Mouse (Mus musculus): ENCODE measurements around the gene Rnase4.

Rnase4 gene

DNA sequence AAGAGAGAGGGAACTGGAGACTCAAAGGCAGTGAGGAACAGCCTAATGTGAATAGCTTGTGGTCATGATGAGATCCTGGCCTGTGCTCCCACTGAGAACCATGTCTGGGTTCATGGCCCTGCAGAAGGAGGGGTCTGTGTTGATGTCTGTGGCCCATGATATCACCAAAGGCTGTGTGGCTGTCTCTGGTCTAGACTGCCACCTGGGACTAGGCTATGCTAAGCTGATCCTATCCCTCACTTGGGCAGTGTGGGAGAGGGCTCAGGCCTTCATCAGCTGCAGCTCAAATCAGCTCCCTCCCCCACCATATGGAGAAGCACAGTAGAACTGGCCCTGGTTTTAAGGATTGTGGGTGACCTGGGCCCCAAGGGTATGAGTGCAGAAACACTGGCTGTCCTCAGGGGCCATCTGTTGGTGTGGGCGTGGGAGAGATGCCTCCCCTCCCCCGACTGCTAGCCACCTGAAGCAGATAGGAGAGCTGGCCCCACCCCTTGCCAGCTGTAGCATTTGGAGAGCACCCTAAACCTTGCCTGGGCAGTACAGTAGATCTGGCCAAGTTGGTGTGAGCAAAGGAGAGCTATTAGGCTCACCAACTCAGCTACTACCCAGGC is 36.9 kb downstream of the Rnase4 start:
- DNase-seq (ENCODE audit: inconsistent age in 2 of 2, low spot score in 1 of 2): no peak

DNA sequence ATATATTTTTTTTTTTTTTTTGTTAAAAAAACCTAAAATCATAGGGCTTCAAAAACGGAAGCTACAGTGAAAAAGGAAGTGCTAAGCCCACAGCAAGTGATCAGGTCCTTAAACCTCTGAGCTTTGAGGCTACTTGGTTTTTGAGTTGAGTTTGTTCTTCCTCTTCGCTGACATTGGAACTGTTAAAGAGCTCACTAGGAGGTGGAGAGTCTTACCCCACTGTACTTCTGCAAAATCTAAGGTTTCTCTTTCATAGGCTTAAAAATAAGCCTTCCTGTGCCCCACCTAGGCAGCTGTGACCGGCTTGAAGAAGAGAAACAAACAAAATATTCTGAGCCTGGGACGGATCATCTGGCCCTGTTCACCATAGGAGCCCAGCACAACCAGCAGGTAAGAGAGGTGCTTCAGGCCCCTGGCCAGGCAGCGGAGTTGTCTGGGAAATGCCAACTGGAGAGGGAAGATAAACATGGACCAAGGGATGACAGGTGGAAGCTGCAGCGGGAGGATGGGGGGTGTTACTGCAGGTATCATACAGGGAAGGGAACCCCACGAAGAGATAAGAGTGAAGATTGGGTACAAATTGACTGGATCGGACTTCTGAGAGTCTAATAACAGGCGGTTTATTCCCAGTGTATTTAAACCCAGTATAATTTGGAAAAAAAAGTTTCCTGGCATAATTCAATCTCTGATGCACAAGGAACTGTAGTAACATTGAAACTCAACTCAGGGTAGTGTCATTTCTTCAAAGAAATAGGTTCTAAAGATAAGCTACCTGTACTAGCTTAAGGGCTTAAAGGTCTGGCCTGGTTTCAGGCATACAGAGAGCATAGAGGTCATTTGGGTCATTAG is 38.1 kb downstream of the Rnase4 start:
- DNase-seq (ENCODE audit: inconsistent age in 2 of 2, low spot score in 1 of 2): no peak

DNA sequence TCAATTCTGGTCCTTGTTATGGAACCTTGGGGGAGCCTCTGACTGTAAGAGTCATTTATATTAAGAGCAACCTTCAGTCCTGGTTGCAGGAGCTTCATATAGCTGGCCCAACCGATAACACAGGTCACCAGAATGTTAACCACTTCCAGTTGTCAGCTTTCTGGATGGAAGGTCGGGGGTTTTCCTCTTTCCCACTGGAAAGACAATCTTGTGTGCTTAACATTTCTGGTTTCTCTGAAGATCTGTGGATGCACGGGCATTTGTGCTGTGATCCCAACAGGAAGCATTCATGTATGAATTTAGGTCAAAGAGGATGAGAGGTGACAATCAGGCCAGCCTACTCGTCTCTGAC is 38.7 kb downstream of the Rnase4 start:
- no peak for DNase-seq (ENCODE audit: inconsistent age in 2 of 2, low spot score in 1 of 2)

DNA sequence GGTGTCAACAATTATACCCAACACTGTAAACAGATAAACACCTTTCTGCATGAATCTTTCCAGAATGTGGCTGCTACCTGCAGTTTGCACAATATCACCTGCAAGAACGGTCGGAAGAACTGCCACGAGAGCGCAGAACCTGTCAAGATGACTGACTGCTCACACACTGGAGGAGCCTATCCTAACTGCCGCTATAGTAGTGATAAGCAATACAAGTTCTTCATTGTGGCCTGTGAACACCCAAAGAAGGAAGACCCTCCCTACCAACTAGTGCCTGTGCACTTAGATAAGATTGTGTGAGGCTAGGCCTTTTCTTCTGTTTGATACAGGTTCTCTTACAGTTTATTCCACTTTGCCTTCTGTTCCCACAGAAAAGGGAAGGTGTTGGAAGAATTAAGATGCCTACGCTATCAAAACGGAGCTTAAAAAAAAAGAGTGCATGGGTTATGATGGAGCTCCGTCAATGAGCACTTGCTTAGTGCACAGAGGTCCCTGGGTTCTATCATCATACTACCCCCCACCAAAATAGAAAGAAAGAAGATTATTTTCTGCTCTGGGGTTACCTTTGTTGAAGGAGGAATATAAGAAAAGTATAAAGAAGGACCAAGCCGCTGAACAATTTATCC is 39.6 kb downstream of the Rnase4 start:
- no peak for DNase-seq (ENCODE audit: inconsistent age in 2 of 2, low spot score in 1 of 2)

DNA sequence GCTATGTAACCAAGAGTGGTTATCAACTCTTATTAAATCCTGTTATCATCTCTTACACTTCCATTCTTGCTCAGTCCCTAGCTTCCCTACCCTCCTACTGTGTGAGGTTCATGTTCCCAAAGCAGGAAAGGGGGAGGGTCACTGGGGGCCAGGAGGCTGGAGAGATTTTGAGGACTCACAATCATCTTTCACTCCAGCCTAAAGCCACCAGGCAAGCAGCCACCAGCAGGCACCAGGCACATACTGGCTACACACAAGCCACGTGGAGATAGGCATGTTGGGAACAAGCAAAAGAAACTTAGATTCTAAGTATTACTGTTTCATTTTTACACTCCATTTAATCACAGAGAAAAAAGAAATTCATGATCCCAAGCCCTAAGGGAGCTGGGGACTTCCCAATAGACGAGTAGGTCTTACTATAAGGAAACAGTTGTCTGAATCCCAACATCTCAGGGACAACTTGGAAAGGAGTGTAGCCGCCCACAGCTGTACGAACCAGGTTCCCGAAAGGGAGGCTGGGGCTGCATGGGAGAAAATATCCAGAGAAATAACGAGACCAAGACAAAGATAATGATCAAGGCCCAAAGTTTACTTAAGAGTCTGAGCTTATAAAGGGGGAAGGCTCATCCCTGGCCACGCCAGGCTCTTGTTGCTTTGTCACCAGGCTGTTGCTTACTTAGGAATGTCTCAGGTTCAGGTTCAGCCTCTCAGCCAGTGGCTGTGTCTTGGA is 40.4 kb downstream of the Rnase4 start:
- DNase-seq (ENCODE audit: inconsistent age in 2 of 2, low spot score in 1 of 2): no peak

DNA sequence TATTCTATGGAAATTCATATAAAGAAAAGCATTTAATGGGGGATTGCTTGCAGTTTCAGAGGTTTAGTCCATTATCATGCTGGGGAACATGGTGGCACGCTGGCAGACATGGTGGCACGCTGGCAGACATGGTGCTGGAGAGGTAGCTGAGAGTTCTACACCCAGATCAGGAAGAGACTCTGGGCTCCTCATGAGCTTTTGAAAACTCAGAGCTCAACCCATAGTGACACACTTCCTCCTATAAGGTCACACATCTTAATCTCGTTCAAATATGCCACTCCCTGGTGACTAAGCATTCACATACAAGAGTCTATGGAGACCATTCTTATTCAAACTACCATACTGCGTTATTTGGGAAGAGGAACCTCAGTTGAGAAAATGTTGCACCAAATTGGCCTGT is 41.5 kb downstream of the Rnase4 start:
- DNase-seq (ENCODE audit: inconsistent age in 2 of 2, low spot score in 1 of 2): no peak

DNA sequence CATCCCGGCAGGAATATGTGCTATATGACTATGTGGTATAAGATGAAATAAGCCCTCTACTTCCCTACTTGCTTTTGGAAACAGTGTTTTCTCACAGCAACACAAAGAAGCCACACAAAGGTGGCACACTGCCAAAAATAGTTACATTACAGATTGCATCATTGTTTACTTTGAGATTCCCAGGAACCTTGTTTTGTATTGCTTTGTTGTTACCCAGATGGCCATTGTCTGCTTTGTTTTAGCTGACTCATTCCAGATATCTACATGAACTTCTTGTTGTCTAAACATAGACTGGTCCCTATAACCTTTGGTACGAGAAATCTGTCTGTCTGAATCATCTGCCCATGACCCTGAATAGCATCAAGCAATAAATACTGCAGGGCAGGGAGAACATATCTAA is 49.5 kb downstream of the Rnase4 start:
- DNase-seq (ENCODE audit: inconsistent age in 2 of 2, low spot score in 1 of 2): peak in 1 of 2 experiments; percentile 63

DNA sequence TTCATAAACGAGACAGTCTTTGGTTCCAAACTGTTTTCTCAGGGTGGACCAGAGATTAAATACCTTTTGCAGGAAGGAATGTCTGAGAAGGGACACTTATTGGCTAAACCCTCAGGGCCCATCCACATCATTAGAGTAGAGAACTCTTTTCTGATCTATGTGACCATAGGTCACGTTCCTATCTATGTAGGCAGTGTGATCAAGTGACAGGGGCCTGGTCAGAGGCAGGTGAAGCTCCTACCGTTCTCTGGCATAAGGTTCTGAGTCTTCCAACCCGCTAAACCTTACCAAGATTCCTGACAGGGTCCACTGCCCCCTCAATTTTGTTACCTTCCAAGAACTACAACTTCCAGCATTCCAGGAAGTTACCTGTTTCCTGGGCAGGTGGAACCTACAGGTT is 51.2 kb downstream of the Rnase4 start:
- no peak for DNase-seq (ENCODE audit: inconsistent age in 2 of 2, low spot score in 1 of 2)

DNA sequence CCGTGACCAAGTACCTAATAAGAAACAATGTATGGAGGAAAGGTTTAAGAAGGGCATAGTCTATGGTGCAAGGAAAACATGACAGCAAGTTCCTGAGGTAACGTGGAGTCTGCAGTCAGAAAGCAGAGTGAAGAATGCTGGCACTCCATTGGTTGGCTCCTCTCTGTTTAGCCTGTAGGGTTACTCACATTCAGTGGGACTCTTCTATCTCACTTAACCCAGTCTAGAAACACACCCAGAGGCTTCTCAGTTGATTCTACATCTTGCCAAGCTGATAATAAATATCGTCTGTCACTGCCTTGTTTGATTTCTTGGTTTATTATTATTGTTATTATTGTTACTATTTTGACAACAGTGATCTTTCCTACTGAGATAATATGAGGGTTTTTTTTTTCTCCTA is 51.7 kb downstream of the Rnase4 start:
- no peak for DNase-seq (ENCODE audit: inconsistent age in 2 of 2, low spot score in 1 of 2)

DNA sequence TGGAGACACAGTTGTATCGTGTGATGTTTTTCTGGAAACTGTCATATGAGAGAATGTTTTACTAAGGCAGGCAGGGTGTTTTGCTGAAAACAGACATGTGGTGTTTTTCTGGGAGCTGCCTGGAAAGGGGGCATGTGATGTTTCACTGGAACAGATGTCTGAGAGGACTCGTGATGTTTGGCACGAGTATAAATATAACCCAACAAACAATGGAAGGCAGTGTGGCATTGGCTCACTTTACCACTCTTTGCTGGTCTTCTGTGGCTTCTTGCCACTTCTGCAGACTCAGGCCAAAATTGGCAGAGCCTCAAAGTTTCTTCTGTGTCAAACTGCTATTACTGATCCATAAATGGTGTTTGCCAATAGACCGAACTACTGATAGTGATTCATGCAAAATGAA is 52.4 kb downstream of the Rnase4 start:
- DNase-seq (ENCODE audit: inconsistent age in 2 of 2, low spot score in 1 of 2): no peak

DNA sequence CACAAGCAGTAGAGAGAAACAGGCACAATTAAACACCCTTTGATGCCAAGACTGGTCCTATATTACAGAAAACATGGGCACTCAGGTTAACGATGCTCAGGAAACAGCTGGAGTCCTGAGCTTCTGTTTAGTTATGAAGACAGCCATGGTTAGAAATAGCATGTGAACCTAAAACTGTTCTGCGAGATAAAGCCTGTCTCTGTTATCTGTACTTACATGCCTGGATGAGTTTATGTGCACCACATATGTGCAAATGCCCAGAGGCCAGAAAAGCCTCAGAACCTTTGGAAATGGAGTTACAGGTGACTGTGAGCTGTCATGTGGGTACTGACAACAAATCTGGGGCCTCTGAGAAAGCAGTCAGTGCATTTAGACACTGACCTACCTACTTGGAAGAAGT is 53.1 kb downstream of the Rnase4 start:
- DNase-seq (ENCODE audit: inconsistent age in 2 of 2, low spot score in 1 of 2): no peak

DNA sequence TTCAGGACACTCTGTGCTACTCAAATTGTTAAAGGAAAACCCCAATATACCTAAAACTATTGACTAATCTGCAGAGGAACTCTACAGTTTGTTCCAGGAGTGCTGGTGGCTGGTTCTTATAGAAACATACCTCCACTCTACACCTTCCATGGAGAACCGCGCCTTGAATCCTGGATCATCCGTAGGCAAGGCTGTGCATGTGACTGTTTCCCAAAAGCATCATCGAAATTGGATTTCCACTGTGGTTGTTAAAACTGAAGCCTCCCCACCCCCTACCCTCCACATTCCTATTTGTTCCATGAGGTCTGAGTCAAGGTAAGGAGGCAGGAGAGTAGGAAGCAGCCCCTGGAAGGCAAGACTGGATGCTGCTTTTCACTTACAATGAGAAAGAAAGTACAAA is 53.6 kb downstream of the Rnase4 start:
- DNase-seq (ENCODE audit: inconsistent age in 2 of 2, low spot score in 1 of 2): no peak

DNA sequence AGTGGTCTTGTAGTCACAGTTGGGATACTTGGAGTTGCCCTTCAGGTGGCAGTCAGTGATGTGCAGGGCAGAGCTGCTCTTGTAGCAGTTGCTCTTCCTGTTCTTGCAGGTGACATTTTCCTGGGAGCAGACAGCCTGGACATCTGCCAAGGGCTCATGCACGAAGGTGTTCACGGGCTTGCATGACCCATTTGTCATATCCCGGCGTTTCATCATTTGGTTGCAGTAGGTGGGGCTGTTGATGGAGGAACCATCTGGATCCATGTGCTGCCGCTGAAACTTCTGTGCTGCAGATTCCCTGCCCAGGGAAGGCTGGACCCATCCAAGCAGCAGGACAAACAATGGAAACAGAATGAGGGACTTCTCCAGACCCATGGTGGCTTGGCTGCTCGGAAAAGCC is 54.6 kb downstream of the Rnase4 start:
- DNase-seq (ENCODE audit: inconsistent age in 2 of 2, low spot score in 1 of 2): no peak

DNA sequence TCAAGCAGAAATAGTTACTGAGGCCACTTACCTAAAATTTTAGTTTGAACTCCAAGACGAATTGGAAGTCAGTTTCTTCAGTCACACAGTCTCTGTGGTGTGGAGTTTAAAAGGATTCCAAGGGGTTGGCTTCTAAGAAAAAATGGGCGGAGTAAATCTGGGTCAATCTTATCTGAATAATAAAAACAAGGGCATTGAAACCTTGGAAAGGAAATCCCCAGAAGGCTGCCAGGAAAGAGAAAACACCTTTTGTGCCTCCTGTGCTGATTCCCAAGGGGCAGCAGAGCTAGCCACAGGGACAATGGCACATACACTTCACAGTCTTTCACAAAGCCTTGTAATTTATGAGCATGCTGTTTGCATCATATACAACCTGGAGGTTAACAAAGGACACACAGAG is 55.8 kb downstream of the Rnase4 start, which contains the start of gene Rnase1:
TSS of gene Rnase1 (minus strand) at position 101 of the 400 bp plus-strand sequence.
- DNase-seq (ENCODE audit: inconsistent age in 2 of 2, low spot score in 1 of 2): peak in 1 of 2 experiments; percentile 49

DNA sequence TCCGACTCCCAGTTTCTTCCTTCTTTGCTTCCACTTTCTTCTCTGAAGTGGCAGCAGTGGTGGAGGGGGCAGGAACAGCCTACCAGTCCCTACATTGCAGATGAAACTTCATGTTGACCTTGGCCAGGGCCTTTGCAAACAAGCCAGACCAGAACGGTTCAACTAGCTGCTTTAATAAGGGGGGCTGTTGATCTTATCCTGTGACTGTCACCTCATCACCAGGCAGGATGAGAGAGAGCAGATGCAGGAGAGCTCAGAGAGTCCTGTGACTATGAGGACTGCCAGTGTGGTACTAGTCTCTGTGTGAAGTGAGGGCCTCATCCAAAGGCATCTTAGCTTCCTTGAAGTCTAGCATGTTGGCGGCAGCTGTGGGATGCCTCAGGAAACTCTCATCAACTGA is 57.1 kb downstream of the Rnase4 start:
- peak in 1 of 2 experiments; percentile 39 for DNase-seq (ENCODE audit: inconsistent age in 2 of 2, low spot score in 1 of 2)

DNA sequence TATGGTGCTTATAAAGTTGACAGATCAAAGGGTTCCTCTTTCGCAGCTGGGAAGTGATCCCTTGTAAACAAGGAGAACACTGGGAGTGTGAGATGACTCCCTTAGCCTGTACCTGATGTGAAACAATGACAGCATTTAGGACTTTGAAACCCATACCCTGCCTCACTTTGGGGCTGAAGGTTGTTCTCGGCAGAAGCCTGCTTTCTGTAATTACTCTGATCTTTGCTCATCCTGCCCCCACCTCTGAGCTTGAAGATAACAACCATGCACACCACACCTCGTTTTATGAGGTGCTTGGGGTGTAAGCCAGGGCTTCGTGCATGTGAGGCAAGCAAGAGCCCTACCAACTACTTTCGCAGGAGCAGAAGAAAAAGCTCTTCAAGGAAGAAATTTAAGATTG is 58.3 kb downstream of the Rnase4 start:
- DNase-seq (ENCODE audit: inconsistent age in 2 of 2, low spot score in 1 of 2): no peak

DNA sequence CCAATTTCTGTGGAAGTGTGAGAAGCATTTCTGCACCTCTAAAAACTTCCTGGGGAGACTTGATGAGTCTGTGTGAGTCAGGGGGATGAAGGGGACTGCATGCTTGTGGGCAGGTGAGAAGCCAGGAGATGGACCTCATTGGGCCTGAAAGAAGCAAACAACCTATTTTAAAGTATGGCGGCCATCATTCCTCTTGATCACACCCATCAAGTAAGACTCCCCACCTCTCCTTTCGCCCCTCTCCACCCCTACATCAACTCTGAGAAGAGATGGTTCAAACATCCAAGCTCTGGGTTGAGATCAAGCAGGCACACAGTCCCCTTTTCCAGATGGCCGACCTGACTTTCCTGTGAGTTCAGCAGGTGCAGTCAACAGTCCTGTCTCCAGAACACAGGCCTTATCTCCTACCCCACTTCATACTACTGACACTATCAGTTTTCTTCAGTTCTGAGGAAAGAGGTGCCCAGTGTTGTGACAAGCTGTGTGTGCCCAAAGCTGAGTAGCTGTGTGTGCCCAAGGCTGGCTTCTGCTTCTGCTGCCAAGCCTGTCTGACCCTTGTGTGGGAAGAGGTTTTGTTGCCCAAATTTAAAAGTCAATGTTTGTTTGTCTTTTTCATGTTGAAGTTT is 59.4 kb downstream of the Rnase4 start:
- no peak for DNase-seq (ENCODE audit: inconsistent age in 2 of 2, low spot score in 1 of 2)

DNA sequence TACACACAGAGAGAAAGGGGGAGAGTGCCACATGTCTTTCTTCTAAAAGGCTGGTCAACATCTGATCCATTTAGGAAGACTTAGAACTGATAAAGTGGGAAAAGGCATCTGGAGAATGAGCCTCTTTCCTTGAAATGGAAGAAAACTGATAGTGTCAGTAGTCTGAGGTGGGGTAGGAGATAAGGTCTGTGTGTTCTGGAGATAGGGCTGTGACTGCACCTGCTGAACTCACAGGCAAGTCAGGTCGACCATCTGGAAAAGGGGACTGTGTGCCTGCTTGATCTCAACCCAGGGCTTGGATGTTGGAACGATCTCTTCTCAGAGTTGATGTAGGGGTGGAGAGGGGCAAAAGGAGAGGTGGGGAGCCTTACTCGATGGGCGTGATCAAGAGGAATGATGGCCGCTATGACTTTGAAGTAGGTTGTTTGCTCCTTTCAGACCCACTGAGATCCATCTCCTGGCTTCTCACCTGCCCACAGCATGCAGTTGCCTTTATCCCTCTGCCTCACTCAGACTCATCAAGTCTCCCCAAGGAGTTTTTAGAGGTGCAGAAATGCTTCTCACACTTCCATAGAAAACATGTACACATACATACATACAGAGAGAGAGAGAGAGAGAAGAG is 61.5 kb downstream of the Rnase4 start:
- DNase-seq (ENCODE audit: inconsistent age in 2 of 2, low spot score in 1 of 2): no peak

All from adrenal gland, adult (tissue).